Mouse (Mus musculus) liver, adult 2 months (tissue): ENCODE measurements at regions not wholly inside any gene's neighbourhood (a gene's known extent, or its start where the extent isn't known, plus 50 kb on each side); places are given as distances from the start of the nearest gene placed in this dataset.

ENCODE experiments used
- CTCF ChIP-seq: fragments of 200-500 bp; IDR thresholded peaks from 2 replicates; pipeline ENCODE4 v1.5.1; 2011; ENCODE audit warnings: low read depth, low read length, control low read depth
- POLR2A ChIP-seq: fragments of 200-500 bp; IDR thresholded peaks from 2 replicates; pipeline ENCODE4 v1.6.1; 2011; ENCODE audit warnings: low read length, control low read depth; ENCODE audit not compliant: insufficient read depth; ENCODE audit errors: extremely low read depth

- TF ChIP-seq POLR2A (no peak), CTCF (no peak)
Observed at GRCm38 (mm10) chr1:186340701-186341100, 223.6 kb upstream of the Lyplal1 start.
